Mouse (Mus musculus) midbrain, embryonic 13.5 days (tissue): ENCODE measurements at regions not wholly inside any gene's neighbourhood (a gene's known extent, or its start where the extent isn't known, plus 50 kb on each side); places are given as distances from the start of the nearest gene placed in this dataset.

Source experiments
- ATAC-seq: fragments of 200-750 bp; cut with Nextera tagmentation; 2 replicates; pipeline ENCODE4 v1.8.0; 2017; ENCODE audit warnings: mild to moderate bottlenecking, moderate TSS enrichment, moderate library complexity
- H3K27ac ChIP-seq: fragments of 300-500 bp; sonication (generic); 2 replicates; pipeline ENCODE4 v1.5.1; 2015; ENCODE audit warnings: inconsistent platforms, mild to moderate bottlenecking, moderate library complexity
- H3K27me3 ChIP-seq: fragments of 300-500 bp; sonication (generic); 2 replicates; pipeline ENCODE4 v1.6.1; 2015; ENCODE audit warnings: mild to moderate bottlenecking, inconsistent platforms
- H3K36me3 ChIP-seq: fragments of 300-500 bp; sonication (generic); 2 replicates; pipeline ENCODE4 v1.6.1; 2015; ENCODE audit warnings: mild to moderate bottlenecking, inconsistent platforms
- H3K4me1 ChIP-seq: fragments of 300-500 bp; sonication (generic); replicated peaks from 2 replicates; pipeline ENCODE4 v1.6.1; 2015; ENCODE audit warnings: inconsistent platforms
- H3K4me2 ChIP-seq: fragments of 300-500 bp; sonication (generic); replicated peaks from 2 replicates; pipeline ENCODE4 v1.6.1; 2015; ENCODE audit warnings: moderate library complexity, mild to moderate bottlenecking, inconsistent platforms
- H3K4me3 ChIP-seq: fragments of 300-500 bp; sonication (generic); replicated peaks from 2 replicates; pipeline ENCODE4 v1.5.1; 2015; ENCODE audit warnings: mild to moderate bottlenecking, inconsistent platforms
- H3K9ac ChIP-seq: fragments of 300-500 bp; sonication (generic); replicated peaks from 2 replicates; pipeline ENCODE4 v1.6.1; 2015; ENCODE audit warnings: mild to moderate bottlenecking, inconsistent platforms
- H3K9me3 ChIP-seq: fragments of 300-500 bp; sonication (generic); 2 replicates; pipeline ENCODE4 v1.6.1; 2016; ENCODE audit warnings: mild to moderate bottlenecking, inconsistent platforms
- WGBS: fragments of 180-500 bp; shearing (Covaris S2); methylation state at CpG from one replicate; pipeline ENCODE4 v1.1.7; 2015; 5-methylcytosine and 5-hydroxymethylcytosine counted together

DNA sequence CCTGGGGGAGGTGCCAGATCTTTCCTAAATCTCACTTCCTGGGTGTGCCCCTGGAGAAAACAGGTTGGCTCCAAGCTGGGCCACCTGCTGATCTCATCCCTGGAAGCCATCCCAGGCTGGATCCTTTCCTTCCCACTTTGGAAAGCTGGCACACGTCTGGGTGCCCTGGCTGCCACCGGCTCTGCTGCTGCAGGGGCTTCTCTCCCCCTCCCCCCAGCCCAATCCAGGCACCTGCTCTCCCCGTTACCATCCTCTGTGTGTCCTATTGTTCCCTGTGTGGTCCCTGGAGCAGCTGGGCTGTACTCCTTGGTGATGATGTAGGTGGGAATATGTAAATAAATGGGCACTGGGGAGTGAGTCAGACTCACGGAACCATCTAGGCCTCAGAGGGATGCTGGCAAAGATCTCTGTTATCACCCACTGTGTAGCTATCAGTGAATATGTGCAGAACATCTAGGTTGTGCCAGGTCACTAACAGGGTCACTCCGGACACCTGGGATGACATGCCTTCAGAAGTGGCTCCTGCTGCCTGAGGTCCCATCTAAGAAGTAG, 130.4 kb downstream of the Trim29 start:
- 0 out of 2 replicates have a peak, but pooled peaks cover 5% of the 10 kb centered on the region for H3K4me1 ChIP-seq
- no peak for ATAC-seq

GRCm38 (mm10) chr9:43445491-43445890, 134.8 kb downstream of the Trim29 start:
- H3K27me3 ChIP-seq, result no peaks in the 10 kb centered on the region
- 88% methylated on average over 1 of the region's 1 CpGs for WGBS
- ATAC-seq, result no peak
- H3K36me3 ChIP-seq, result no peaks in the 10 kb centered on the region
- H3K4me1 ChIP-seq, result 0 out of 2 replicates have a peak, but pooled peaks cover 7% of the 10 kb centered on the region
- no peak overlapping the region for H3K27ac ChIP-seq
- H3K9ac ChIP-seq, result no peak overlapping the region
- no peak overlapping the region for H3K4me3 ChIP-seq
- H3K9me3 ChIP-seq, result no peaks in the 10 kb centered on the region
- H3K4me2 ChIP-seq, result no peak overlapping the region

More for the DNA sequence above, 130.4 kb downstream of the Trim29 start:
- Histone ChIP-seq H3K27me3 (no peaks in the 10 kb centered on the region), H3K36me3 (no peaks in the 10 kb centered on the region), H3K9ac (no peak overlapping the region), H3K4me2 (no peak overlapping the region), H3K27ac (no peak overlapping the region), H3K9me3 (no peaks in the 10 kb centered on the region), H3K4me3 (no peak overlapping the region)
- 54% methylated on average over 5 of the region's 5 CpGs for WGBS

GRCm38 (mm10) chr9:43447372-43447771, 136.7 kb downstream of the Trim29 start:
- Histone ChIP-seq H3K27ac (no peak overlapping the region), H3K4me2 (no peak overlapping the region), H3K4me1 (0 out of 2 replicates have a peak, but pooled peaks cover 2% of the 10 kb centered on the region), H3K36me3 (no peaks in the 10 kb centered on the region), H3K4me3 (no peak overlapping the region), H3K27me3 (no peaks in the 10 kb centered on the region; the same call in 1 of the 2 replicates), H3K9me3 (no peaks in the 10 kb centered on the region), H3K9ac (no peak overlapping the region)
- ATAC-seq, result no peak
- 81% methylated on average over 7 of the region's 7 CpGs for WGBS

DNA sequence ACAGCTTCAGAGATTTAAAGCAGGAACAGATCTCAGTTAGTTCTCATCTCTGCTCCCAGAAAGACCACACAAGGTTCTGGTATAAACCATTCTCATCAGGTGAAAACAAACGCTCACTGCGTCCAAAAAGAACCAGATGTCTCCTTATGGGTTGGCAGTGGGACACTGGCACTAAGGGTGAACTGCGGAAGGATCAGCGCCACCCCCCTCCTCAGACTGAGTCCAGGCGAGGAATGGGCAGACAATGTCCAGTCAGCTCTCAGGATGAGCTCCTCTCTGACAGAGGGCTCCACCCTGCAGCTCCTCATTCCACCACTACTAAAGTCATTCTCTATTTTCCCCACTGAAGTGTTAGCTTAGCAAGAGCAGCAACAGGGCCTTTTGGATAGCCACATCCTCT, 138.3 kb downstream of the Trim29 start:
- ATAC-seq, result no peak

DNA sequence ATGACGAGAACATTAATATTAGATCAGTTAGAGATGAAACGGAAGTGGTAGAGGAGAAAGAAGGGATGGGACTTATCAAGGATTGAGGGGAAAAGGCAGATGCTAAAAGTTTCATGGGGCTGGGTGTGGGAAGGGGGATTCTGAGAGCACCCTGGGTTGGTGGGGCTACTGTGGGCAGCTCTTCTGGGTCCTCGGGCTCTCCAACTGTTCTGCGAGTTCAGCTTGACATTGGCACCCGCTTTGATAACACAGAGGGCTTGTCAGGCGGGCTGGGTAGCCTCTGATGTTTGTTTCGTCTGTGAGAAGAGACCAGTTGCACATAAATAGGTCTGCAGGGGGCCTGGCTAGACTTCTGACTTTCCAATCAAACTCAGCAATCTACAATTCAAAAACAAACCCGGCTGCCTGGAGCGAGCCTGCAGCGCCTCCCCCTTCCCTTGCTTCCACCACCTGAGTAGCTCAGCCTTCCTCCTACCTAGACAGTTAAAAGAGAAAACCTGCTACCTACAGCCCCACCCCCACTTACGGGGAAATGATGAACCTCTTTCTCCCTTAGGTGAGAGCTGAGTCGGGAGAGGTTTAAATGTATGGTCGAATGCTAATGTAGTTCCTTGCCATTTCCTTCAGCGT, 143.4 kb downstream of the Trim29 start:
- Histone ChIP-seq H3K27ac (no peak overlapping the region), H3K9me3 (no peaks in the 10 kb centered on the region), H3K27me3 (peaks cover 19% of the 10 kb centered on the region), H3K4me1 (peaks cover 22% of the 10 kb centered on the region), H3K36me3 (no peaks in the 10 kb centered on the region), H3K4me3 (no peak overlapping the region), H3K9ac (no peak overlapping the region), H3K4me2 (peak overlapping the region; percentile 30)
- WGBS, result 4% methylated on average over 14 of the region's 14 CpGs
- peak; percentile 53; the same call in 1 of the 2 replicates for ATAC-seq

More for the DNA sequence above, 138.3 kb downstream of the Trim29 start:
- no peak overlapping the region for H3K4me2 ChIP-seq
- no peak overlapping the region for H3K4me3 ChIP-seq
- peaks cover 8% of the 10 kb centered on the region; the same call in 1 of the 2 replicates for H3K27me3 ChIP-seq
- H3K9ac ChIP-seq, result no peak overlapping the region
- 80% methylated on average over 5 of the region's 5 CpGs for WGBS
- no peak overlapping the region for H3K27ac ChIP-seq
- H3K36me3 ChIP-seq, result no peaks in the 10 kb centered on the region
- H3K9me3 ChIP-seq, result no peaks in the 10 kb centered on the region
- H3K4me1 ChIP-seq, result peaks cover 11% of the 10 kb centered on the region

DNA sequence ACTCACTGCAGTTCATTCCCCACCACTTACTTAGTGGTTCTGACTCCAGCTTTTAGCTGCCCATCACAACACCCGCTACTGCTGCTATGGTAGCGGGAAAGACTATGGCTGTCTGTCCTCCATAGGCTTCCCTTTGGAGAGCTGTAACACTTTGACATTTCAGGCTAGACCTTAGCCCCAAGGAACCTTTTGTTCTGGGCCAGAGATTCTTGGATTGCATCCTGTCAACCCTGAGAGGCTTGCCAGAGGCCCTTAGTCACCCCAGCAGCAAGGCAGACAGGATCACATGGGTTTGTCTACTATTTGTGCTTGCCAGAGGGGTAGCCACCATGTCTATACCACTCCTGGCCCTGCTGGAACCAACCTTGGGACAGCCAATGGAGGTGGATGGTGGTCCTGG, 147.1 kb downstream of the Trim29 start:
- no peak overlapping the region for H3K4me2 ChIP-seq
- H3K9me3 ChIP-seq, result no peaks in the 10 kb centered on the region
- peaks cover 19% of the 10 kb centered on the region for H3K27me3 ChIP-seq
- no peak overlapping the region for H3K4me3 ChIP-seq
- H3K27ac ChIP-seq, result no peak overlapping the region
- no peak for ATAC-seq
- no peaks in the 10 kb centered on the region for H3K36me3 ChIP-seq
- no peak overlapping the region for H3K9ac ChIP-seq
- WGBS, result 95% methylated on average over 2 of the region's 2 CpGs
- peaks cover 29% of the 10 kb centered on the region for H3K4me1 ChIP-seq

- 66% methylated on average over 2 of the region's 2 CpGs for WGBS
- no peak overlapping the region for H3K4me3 ChIP-seq
- no peak overlapping the region for H3K4me2 ChIP-seq
- H3K9me3 ChIP-seq, result no peaks in the 10 kb centered on the region
- ATAC-seq, result no peak
- H3K4me1 ChIP-seq, result peaks cover 16% of the 10 kb centered on the region
- H3K27me3 ChIP-seq, result no peaks in the 10 kb centered on the region
- H3K9ac ChIP-seq, result no peak overlapping the region
- H3K36me3 ChIP-seq, result no peaks in the 10 kb centered on the region
- H3K27ac ChIP-seq, result no peak overlapping the region
Observed at GRCm38 (mm10) chr9:43461131-43461530, 150.5 kb downstream of the Trim29 start.

DNA sequence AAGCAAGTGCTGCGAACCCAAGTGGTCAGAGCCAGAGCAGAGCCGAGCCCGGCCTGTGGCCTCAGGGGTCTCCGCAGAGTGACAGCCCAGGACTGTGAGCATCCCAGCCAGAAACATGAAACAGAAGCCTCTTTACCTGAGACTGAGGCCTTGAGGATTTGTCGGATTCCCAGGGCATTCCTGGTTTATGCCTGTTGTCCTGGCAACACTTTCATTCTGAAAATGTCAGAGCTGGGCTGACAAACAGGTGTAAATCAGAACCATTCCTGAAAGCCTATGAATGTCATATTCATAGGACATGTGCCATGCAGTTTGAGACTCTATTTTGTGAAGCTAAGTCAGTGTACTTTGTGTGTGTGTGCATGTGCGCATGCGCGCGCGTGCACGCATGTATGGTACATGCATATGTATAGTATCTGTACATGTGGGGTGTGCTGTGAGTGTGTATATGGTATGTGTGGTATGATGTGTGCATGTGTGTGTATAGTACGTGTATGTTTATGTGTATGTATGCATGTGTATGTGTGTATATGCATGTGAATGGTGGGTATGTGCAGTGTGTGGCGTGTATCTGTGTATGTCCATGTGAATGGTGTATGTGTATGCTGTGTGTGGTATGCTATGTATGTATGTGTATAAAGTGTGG, 152.9 kb downstream of the Trim29 start:
- Histone ChIP-seq H3K4me3 (no peak overlapping the region), H3K36me3 (no peaks in the 10 kb centered on the region), H3K9ac (no peak overlapping the region), H3K9me3 (no peaks in the 10 kb centered on the region), H3K4me1 (peaks cover 22% of the 10 kb centered on the region), H3K27ac (no peak overlapping the region), H3K27me3 (no peaks in the 10 kb centered on the region), H3K4me2 (no peak overlapping the region)
- 87% methylated on average over 13 of the region's 13 CpGs for WGBS
- ATAC-seq, result 0 out of 2 replicates have a peak, but pooled peaks have one; percentile 20

- ATAC-seq, result no peak
- H3K27me3 ChIP-seq, result no peaks in the 10 kb centered on the region
- WGBS, result 58% methylated on average over 2 of the region's 2 CpGs
- no peak overlapping the region for H3K4me3 ChIP-seq
- no peak overlapping the region for H3K4me2 ChIP-seq
- no peaks in the 10 kb centered on the region for H3K9me3 ChIP-seq
- H3K27ac ChIP-seq, result no peak overlapping the region
- H3K4me1 ChIP-seq, result peaks cover 22% of the 10 kb centered on the region
- no peaks in the 10 kb centered on the region for H3K36me3 ChIP-seq
- H3K9ac ChIP-seq, result no peak overlapping the region
Observed at GRCm38 (mm10) chr9:43465129-43465528, 154.5 kb downstream of the Trim29 start.

DNA sequence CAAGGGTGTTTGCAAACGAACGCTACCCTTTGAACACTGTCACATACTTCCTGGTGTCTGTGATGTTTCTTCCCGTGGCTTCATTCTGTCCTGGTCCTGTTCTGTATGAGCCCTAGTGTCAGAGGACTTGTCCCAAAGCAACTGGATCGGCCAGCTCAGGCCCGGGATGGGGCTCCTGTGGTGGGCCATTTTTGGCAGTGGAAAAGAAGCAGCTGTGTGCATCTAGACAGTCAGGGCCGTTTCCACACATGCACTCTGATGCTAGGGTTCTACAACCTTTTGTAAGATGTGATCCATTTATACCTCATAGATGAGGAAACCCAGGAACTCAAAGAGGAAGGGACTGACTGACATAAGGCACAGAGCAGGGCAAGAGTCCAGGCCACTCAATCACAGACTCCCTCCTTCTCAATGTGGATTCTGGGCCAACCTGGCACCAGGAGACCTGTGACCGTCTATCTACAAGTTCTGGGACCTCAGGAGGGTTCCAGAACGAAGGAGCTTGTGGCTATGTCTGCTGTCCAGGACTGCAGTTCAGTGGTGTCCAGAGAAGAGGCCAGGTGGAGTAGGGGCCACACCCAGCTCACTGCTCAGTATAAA, 155.2 kb downstream of the Trim29 start:
- 74% methylated on average over 8 of the region's 8 CpGs for WGBS
- Histone ChIP-seq H3K27me3 (no peaks in the 10 kb centered on the region), H3K4me1 (peaks cover 22% of the 10 kb centered on the region), H3K4me2 (no peak overlapping the region), H3K27ac (no peak overlapping the region), H3K9ac (no peak overlapping the region), H3K4me3 (no peak overlapping the region), H3K36me3 (no peaks in the 10 kb centered on the region), H3K9me3 (no peaks in the 10 kb centered on the region)
- no peak for ATAC-seq

DNA sequence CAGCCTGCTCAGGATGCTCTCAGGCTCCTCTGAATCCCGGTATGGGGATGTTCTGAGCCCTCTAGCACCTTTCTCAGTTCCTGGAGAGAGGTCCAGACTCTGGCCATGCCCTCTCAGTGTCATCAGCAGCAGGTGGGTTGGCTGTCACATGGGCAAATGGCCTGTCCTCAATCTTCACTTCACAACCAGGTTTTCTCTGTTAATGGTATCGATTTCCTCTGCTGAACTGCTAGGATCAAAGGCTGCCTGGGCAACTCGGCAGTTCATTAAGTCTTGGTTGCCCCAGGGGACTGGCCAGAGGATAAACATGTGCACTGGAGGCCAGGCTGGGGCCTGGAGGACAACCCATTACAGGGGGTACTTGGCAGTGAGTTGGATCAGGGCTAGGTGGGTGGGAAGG, 156.2 kb downstream of the Trim29 start:
- no peaks in the 10 kb centered on the region for H3K9me3 ChIP-seq
- H3K4me1 ChIP-seq, result peaks cover 22% of the 10 kb centered on the region

GRCm38 (mm10) chr9:43469215-43469614, 158.6 kb downstream of the Trim29 start:
- H3K9ac ChIP-seq, result no peak overlapping the region
- H3K27me3 ChIP-seq, result no peaks in the 10 kb centered on the region
- ATAC-seq, result no peak
- WGBS, result 88% methylated on average over 10 of the region's 10 CpGs
- H3K4me2 ChIP-seq, result no peak overlapping the region
- no peaks in the 10 kb centered on the region for H3K36me3 ChIP-seq
- H3K27ac ChIP-seq, result no peak overlapping the region
- no peaks in the 10 kb centered on the region for H3K9me3 ChIP-seq
- H3K4me1 ChIP-seq, result peaks cover 14% of the 10 kb centered on the region
- H3K4me3 ChIP-seq, result no peak overlapping the region

More for the DNA sequence above, 156.2 kb downstream of the Trim29 start:
- no peak overlapping the region for H3K4me3 ChIP-seq
- no peak overlapping the region for H3K27ac ChIP-seq
- H3K36me3 ChIP-seq, result no peaks in the 10 kb centered on the region
- no peak overlapping the region for H3K9ac ChIP-seq
- 56% methylated on average over 3 of the region's 3 CpGs for WGBS
- H3K27me3 ChIP-seq, result no peaks in the 10 kb centered on the region
- H3K4me2 ChIP-seq, result no peak overlapping the region
- ATAC-seq, result no peak
